16 mouse cellular contexts compared by ENCODE assay signal in genomic region chr4:58620641-58621040, GRCm38 (mm10).
DNase-seq lines count a peak whose midpoint lies in the region.
"Had no signal": no experiment of that assay in that cellular context is flagged by ENCODE, and none has a peak within 500 bp of the region (broad histone marks: within the 10 kb centered on the region; RNA-seq: fewer than 3 reads in every experiment).

No protein-coding gene starts in this region.

- peaks cover 11% of the 10 kb centered on the region for H3K4me1 ChIP-seq in limb, embryonic 10.5 days
- H3K4me1 ChIP-seq: embryonic facial prominence, embryonic 12.5 days; forebrain, embryonic 13.5 days; hindbrain, embryonic 13.5 days had no signal

- 0 out of 2 replicates have a peak, but pooled peaks cover 2% of the 10 kb centered on the region for H3K9me3 ChIP-seq in limb, embryonic 10.5 days (replicated peaks)
- H3K9me3 ChIP-seq: embryonic facial prominence, embryonic 12.5 days; forebrain, embryonic 13.5 days; hindbrain, embryonic 13.5 days had no signal

- no peaks in the 10 kb centered on the region for H3K27me3 ChIP-seq in limb, embryonic 10.5 days (ENCODE audit: low read depth, poor library complexity, severe bottlenecking)
- H3K27me3 ChIP-seq: embryonic facial prominence, embryonic 12.5 days; forebrain, embryonic 13.5 days; hindbrain, embryonic 13.5 days had no signal

- WGBS in limb, embryonic 10.5 days = 98% methylated on average over 3 of the region's 3 CpGs

- no peaks in the 10 kb centered on the region for H3K36me3 ChIP-seq in limb, embryonic 10.5 days
- H3K36me3 ChIP-seq: embryonic facial prominence, embryonic 12.5 days; hindbrain, embryonic 13.5 days had no signal

- DNase-seq in gastrocnemius, adult 18-20 months (ENCODE audit: low spot score) = peak; percentile 17
- DNase-seq in gastrocnemius, adult 8-10 months (ENCODE audit: low spot score in 2 of 2) = no peak
- peak; percentile 5 for DNase-seq in lung, postnatal 36 days
- DNase-seq in lung, postnatal 14 days = no peak
- peak; percentile 17 for DNase-seq in adrenal gland, postnatal 14 days
- peak; percentile 11 for DNase-seq in limb, embryonic 10.5 days (ENCODE audit: low spot score)
- no peak for DNase-seq in layer of hippocampus, postnatal 10 days (ENCODE audit: low spot score in 2 of 2)
- DNase-seq: cerebellum, postnatal 14 days; forebrain, postnatal 0 days; gastrocnemius, postnatal 10 days; heart, postnatal 10 days; kidney, adult 18-20 months had no signal

- no peak overlapping the region for H3K27ac ChIP-seq in limb, embryonic 10.5 days
- H3K27ac ChIP-seq: embryonic facial prominence, embryonic 12.5 days; forebrain, embryonic 13.5 days; hindbrain, embryonic 13.5 days; hindbrain, postnatal 0 days had no signal

- H3K4me3 ChIP-seq in limb, embryonic 10.5 days = no peak overlapping the region
- H3K4me3 ChIP-seq: embryonic facial prominence, embryonic 12.5 days; forebrain, embryonic 13.5 days; hindbrain, embryonic 13.5 days had no signal

Comparison
In these comparisons a context has a peak if more than half of its experiments do, and no peak if none do; other contexts are left out.
1. DNase-seq: peak in gastrocnemius, adult 18-20 months (single experiment), lung, postnatal 36 days (single experiment), adrenal gland, postnatal 14 days (single experiment) and limb, embryonic 10.5 days (single experiment); none in gastrocnemius, adult 8-10 months (0 of 2), lung, postnatal 14 days (single experiment) and layer of hippocampus, postnatal 10 days (0 of 2).